Mouse (Mus musculus) stomach, embryonic 14.5 days (tissue): ENCODE data around the gene Gm47841. TPM values are rescaled to one million over a fixed set of nuclear protein-coding genes. Genes with fewer than 3 reads are reported as not detected.

Source experiments
- ATAC-seq: fragments of 200-750 bp; cut with Nextera tagmentation; 2 replicates; pipeline ENCODE4 v1.8.0; 2017; ENCODE audit warnings: low read depth, moderate TSS enrichment; ENCODE audit not compliant: insufficient number of reproducible peaks, insufficient read depth, low FRiP score
- H3K27ac ChIP-seq: fragments of 300-500 bp; sonication (generic); 2 replicates; pipeline ENCODE4 v1.5.1; 2014; ENCODE audit warnings: mild to moderate bottlenecking, low read length, moderate library complexity, mixed read lengths
- H3K27me3 ChIP-seq: fragments of 300-500 bp; sonication (generic); 2 replicates; pipeline ENCODE4 v1.6.1; 2014; ENCODE audit warnings: low read length, control low read depth, mixed read lengths; ENCODE audit not compliant: control insufficient read depth, insufficient read depth
- H3K36me3 ChIP-seq: fragments of 300-500 bp; sonication (generic); 2 replicates; pipeline ENCODE4 v1.6.1; 2014; ENCODE audit warnings: mild to moderate bottlenecking, control low read depth, low read length, moderate library complexity, mixed read lengths; ENCODE audit not compliant: control insufficient read depth, insufficient read depth
- H3K4me1 ChIP-seq: fragments of 300-500 bp; sonication (generic); 2 replicates; pipeline ENCODE4 v1.6.1; 2014; ENCODE audit warnings: low read length, control low read depth, mixed read lengths; ENCODE audit not compliant: control insufficient read depth, insufficient read depth
- H3K4me2 ChIP-seq: fragments of 300-500 bp; sonication (generic); replicated peaks from 2 replicates; pipeline ENCODE4 v1.6.1; 2014; ENCODE audit warnings: low read depth, low read length, control low read depth
- H3K4me3 ChIP-seq: fragments of 300-500 bp; sonication (generic); 2 replicates; pipeline ENCODE4 v1.5.1; 2014; ENCODE audit warnings: low read depth, low read length, control low read depth
- H3K9ac ChIP-seq: fragments of 300-500 bp; sonication (generic); replicated peaks from 2 replicates; pipeline ENCODE4 v1.6.1; 2014; ENCODE audit warnings: low read depth, mild to moderate bottlenecking, control low read depth, low read length, moderate library complexity, mixed read lengths
- H3K9me3 ChIP-seq: fragments of 300-500 bp; sonication (generic); 2 replicates; pipeline ENCODE4 v1.6.1; 2016; ENCODE audit warnings: low read depth, low read length, control low read depth; ENCODE audit not compliant: control insufficient read depth
- WGBS: fragments of 180-500 bp; shearing (Covaris S2); extraction: QIAGEN DNeasy Blood & Tissue Kit; methylation state at CpG from one replicate; pipeline ENCODE4 v1.1.7; 2014; 5-methylcytosine and 5-hydroxymethylcytosine counted together
- polyA plus RNA-seq: library from polyadenylated mRNA; unstranded; fragments of >200 nt; fragmentation: Nextera tagmentation; extraction: Ambion mirVana; gene quantifications from 2 replicates; pipeline ENCODE4 v1.2.1, GENCODE M21; 2014

Gene Gm47841
- polyA plus RNA-seq, 1 experiment from 2014 or later, result not detected

DNA sequence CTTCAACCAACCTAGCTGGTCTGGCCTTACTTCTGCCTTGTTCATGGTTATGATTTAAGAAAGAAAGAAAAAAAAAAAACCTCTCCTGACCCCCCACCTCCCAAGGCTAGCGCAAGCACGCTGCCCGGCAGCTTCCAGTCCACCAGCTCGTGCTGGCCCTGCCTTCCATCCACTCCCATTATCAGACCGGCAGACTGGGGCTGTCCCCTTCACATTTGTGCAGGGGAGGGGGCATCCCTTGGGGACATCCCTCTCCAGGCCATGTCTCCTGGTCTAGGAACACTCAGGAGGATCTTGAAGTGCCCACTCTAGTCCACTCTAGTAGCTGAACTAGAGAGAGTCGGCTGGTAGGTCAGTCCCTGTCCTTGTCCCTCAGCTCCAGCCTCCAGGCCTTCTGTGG is 2.7 kb downstream of the Gm47841 start:
- no peak for ATAC-seq
- peaks cover 9% of the 10 kb centered on the region; the same call in 1 of the 2 replicates for H3K4me1 ChIP-seq
- 45% methylated on average over 6 of the region's 6 CpGs for WGBS
- H3K4me3 ChIP-seq, result no peak overlapping the region
- no peak overlapping the region for H3K4me2 ChIP-seq
- no peaks in the 10 kb centered on the region for H3K36me3 ChIP-seq
- H3K9ac ChIP-seq, result no peak overlapping the region
- peaks cover 44% of the 10 kb centered on the region for H3K27me3 ChIP-seq
- no peak overlapping the region for H3K27ac ChIP-seq
- H3K9me3 ChIP-seq, result no peaks in the 10 kb centered on the region

DNA sequence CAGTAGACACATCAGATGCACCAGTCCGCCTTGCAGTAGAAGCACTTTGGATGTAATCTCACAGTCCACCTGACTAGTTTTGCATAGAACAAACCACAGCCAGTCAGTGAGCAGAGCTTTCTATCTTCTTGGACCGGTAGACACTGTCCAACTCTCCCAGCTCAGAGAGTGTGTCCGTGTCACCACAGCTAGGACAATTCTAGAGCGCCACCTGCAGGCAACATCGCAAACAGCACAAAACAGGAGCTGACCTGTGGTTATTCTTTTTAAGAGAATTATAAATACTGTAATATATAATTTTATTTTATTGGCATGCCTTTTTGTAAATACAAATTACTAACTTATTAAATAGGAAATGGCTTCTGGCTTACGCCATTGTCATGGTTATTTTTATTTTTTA is 4.6 kb downstream of the Gm47841 start:
- H3K9me3 ChIP-seq, result no peaks in the 10 kb centered on the region
- H3K36me3 ChIP-seq, result no peaks in the 10 kb centered on the region
- no peak overlapping the region for H3K27ac ChIP-seq
- H3K4me2 ChIP-seq, result no peak overlapping the region
- peaks cover 34% of the 10 kb centered on the region for H3K27me3 ChIP-seq
- H3K4me3 ChIP-seq, result no peak overlapping the region
- ATAC-seq, result no peak
- peaks cover 9% of the 10 kb centered on the region; the same call in 1 of the 2 replicates for H3K4me1 ChIP-seq
- 26% methylated on average over 6 of the region's 6 CpGs for WGBS
- H3K9ac ChIP-seq, result no peak overlapping the region

DNA sequence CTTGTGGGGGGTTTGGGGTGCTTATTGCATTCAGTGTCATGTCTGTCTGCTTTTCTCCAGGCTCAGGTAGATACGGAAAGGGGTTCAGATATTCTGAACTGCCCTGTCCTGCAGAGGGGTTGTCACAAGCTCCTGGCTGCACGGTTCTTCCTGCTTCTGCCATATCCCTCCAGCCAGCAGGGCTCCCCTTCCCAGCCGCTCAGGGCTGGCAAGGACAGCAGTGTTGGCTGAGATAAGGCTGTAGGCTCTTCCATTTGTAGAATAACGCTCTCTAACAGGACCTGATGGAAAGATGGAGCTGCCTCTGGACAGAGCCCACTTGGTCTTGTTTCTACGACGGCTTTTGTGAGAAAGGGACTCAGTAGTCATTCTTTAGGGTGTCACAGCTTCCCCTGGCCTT is 5.2 kb downstream of the Gm47841 start:
- no peak for ATAC-seq
- 67% methylated on average over 6 of the region's 6 CpGs for WGBS

DNA sequence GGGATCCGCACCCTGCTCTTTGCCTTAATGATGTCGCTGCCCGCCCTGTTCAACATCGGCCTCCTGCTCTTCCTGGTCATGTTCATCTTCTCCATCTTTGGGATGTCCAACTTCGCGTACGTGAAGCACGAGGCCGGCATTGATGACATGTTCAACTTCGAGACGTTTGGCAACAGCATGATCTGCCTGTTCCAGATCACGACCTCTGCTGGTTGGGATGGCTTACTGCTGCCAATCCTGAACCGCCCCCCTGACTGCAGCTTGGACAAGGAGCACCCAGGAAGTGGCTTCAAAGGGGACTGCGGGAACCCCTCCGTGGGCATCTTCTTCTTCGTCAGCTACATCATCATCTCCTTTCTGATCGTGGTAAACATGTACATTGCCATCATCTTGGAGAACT is 7.5 kb downstream of the Gm47841 start:
- ATAC-seq, result no peak
- 54% methylated on average over 17 of the region's 17 CpGs for WGBS
- no peak overlapping the region for H3K27ac ChIP-seq
- H3K4me3 ChIP-seq, result no peak overlapping the region
- no peaks in the 10 kb centered on the region for H3K4me1 ChIP-seq
- no peaks in the 10 kb centered on the region for H3K36me3 ChIP-seq
- H3K27me3 ChIP-seq, result peaks cover 13% of the 10 kb centered on the region
- no peak overlapping the region for H3K4me2 ChIP-seq
- H3K9me3 ChIP-seq, result no peaks in the 10 kb centered on the region
- H3K9ac ChIP-seq, result no peak overlapping the region

More for the DNA sequence above, 5.2 kb downstream of the Gm47841 start:
- peaks cover 28% of the 10 kb centered on the region for H3K27me3 ChIP-seq
- H3K4me3 ChIP-seq, result no peak overlapping the region
- no peaks in the 10 kb centered on the region for H3K9me3 ChIP-seq
- H3K36me3 ChIP-seq, result no peaks in the 10 kb centered on the region
- H3K4me2 ChIP-seq, result no peak overlapping the region
- H3K27ac ChIP-seq, result no peak overlapping the region
- H3K4me1 ChIP-seq, result peaks cover 9% of the 10 kb centered on the region; the same call in 1 of the 2 replicates
- no peak overlapping the region for H3K9ac ChIP-seq

DNA sequence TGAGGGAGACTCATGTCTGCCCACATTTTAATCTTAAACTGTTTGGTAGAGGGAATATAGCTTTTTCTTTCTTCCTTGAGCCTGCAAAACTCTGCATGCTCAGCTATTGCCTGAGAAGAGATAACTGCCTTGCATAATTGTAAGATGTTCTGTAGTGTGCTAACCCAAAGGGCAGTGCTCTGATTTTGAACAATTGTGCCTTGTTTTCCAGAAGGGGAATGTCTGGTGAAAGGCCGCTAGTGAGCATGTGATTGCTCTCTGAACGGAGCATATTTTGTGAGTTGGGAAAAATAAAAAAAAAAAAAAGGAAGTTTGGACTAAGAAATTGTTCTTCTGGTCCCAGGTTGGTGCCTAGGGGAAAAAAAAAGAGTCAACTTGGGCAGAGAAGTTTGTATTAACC is 18.2 kb downstream of the Gm47841 start:
- H3K4me1 ChIP-seq, result no peaks in the 10 kb centered on the region
- no peak overlapping the region for H3K9ac ChIP-seq
- no peaks in the 10 kb centered on the region for H3K9me3 ChIP-seq
- no peak overlapping the region for H3K27ac ChIP-seq
- H3K27me3 ChIP-seq, result no peaks in the 10 kb centered on the region
- 79% methylated on average over 2 of the region's 2 CpGs for WGBS
- no peaks in the 10 kb centered on the region for H3K36me3 ChIP-seq
- ATAC-seq, result no peak
- no peak overlapping the region for H3K4me3 ChIP-seq
- no peak overlapping the region for H3K4me2 ChIP-seq

DNA sequence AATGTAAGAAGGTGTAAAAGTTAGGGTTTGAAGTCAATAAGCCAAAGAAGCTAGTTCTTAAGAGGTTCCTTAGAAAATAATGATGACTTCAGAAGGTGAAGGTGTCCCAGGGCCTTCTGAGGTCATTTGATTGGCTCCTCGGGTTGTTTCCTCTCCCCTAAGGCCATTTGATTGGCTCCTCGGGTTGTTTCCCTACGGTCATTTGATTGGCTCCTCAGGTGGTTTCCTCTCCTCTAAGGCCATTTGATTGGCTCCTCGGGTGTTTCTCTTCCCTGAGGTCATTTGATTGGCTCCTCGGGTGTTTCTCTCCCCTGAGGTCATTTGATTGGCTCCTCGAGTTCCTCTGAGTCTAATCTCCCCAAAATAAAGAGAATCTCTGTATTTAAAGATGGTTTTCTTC is 35.8 kb downstream of the Gm47841 start:
- no peak overlapping the region for H3K27ac ChIP-seq
- H3K36me3 ChIP-seq, result no peaks in the 10 kb centered on the region; the same call in 1 of the 2 replicates
- ATAC-seq, result no peak
- WGBS, result 86% methylated on average over 6 of the region's 6 CpGs
- no peaks in the 10 kb centered on the region for H3K27me3 ChIP-seq
- no peak overlapping the region for H3K9ac ChIP-seq
- H3K4me1 ChIP-seq, result peaks cover 3% of the 10 kb centered on the region; the same call in 1 of the 2 replicates
- H3K9me3 ChIP-seq, result no peaks in the 10 kb centered on the region
- no peak overlapping the region for H3K4me3 ChIP-seq
- H3K4me2 ChIP-seq, result no peak overlapping the region

DNA sequence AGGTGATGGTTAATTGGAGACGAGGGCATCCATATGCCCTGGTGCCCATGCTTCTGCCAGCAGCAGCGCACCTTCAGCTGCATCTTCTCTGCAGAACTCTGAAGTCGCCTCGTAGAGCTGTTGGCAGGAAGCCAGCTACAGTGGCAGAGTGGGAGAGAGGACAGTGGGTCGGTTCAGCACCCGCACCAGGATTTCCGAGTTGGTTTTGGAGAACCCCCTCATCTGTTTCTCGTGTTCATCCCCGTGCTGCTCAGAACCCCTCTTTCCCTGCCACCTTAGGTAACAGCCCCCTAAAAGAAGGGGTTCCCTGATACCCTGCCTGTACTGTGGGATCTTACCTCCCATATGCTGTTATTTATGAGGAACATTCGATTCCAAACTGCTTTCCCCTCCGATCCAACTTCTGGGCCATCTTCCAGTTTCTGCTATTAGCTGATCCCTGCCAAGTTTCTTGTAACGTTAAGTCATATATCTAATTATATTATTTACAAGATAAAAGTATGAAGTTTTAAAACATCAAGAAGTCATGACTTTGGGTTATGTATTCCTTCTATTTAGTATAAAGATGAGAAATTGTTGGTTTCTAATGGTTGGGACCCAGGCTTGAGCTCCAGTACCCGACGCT is 38.7 kb downstream of the Gm47841 start:
- WGBS, result 67% methylated on average over 14 of the region's 14 CpGs
- Histone ChIP-seq H3K9ac (no peak overlapping the region), H3K4me2 (no peak overlapping the region), H3K4me1 (peaks cover 3% of the 10 kb centered on the region; the same call in 1 of the 2 replicates), H3K9me3 (no peaks in the 10 kb centered on the region), H3K27ac (no peak overlapping the region), H3K4me3 (no peak overlapping the region), H3K27me3 (no peaks in the 10 kb centered on the region), H3K36me3 (no peaks in the 10 kb centered on the region)
- no peak for ATAC-seq

DNA sequence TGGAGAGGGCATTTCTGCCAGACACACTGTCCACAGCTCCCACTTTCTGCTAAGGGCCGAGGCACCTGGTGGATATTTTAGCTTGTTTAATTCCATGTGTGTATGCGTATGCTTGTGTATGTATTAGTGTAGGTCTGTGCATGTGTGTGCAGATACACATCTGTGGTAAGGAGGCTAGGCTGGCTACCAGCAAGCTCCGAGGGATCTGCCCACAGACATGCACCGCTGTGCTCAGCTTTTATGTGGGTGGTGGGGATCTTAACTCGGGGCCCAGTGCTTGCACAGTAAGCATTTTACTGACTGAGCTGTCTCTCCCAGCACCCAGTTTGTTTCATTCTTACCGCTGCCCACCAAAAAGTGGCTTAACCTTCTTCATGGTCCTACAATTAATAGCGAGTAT is 40.0 kb downstream of the Gm47841 start:
- Histone ChIP-seq H3K4me2 (peak overlapping the region; percentile 56), H3K4me3 (no peak overlapping the region), H3K9me3 (no peaks in the 10 kb centered on the region), H3K27me3 (no peaks in the 10 kb centered on the region), H3K4me1 (peaks cover 3% of the 10 kb centered on the region; the same call in 1 of the 2 replicates), H3K9ac (no peak overlapping the region), H3K27ac (no peak overlapping the region), H3K36me3 (no peaks in the 10 kb centered on the region)
- ATAC-seq, result no peak
- WGBS, result 62% methylated on average over 7 of the region's 7 CpGs
